Mouse (Mus musculus): ENCODE data around the gene Ramp2. TPM values are rescaled to one million over a fixed set of nuclear protein-coding genes. Genes with fewer than 3 reads are reported as not detected.

Ramp2 gene
- total RNA-seq, 2 experiments from 2014 or later: 31.8 to 51.8 TPM

Other genes with a start within 250 kb of the Ramp2 start
- 10 to 100 TPM; 56.9 to 60.0 TPM for gene Atp6v0a1, start 236.6 kb upstream of the Ramp2 start, total RNA-seq (2021)
- gene Naglu, start 176.0 kb upstream of the Ramp2 start, total RNA-seq (2021): 1 to 10 TPM; 3.3 to 3.9 TPM
- not detected for gene Hsd17b1, start 167.6 kb upstream of the Ramp2 start, total RNA-seq (2021)
- 10 to 100 TPM in 1 of 2 experiments, 1 to 10 TPM in 1; 7.9 to 10.3 TPM for gene Coasy, start 163.5 kb upstream of the Ramp2 start, total RNA-seq (2021)
- 10 to 100 TPM in 1 of 2 experiments, 1 to 10 TPM in 1; 7.5 to 11.0 TPM for gene Mlx, start 158.8 kb upstream of the Ramp2 start, total RNA-seq (2021)
- gene Psmc3ip, start 150.6 kb upstream of the Ramp2 start, total RNA-seq (2021): 1 to 10 TPM; 1.5 to 1.7 TPM
- gene Retreg3, start 126.1 kb upstream of the Ramp2 start, total RNA-seq (2021): 10 to 100 TPM; 28.4 to 29.9 TPM
- 10 to 100 TPM; 22.8 to 23.4 TPM for gene Tubg1, start 126.1 kb upstream of the Ramp2 start, total RNA-seq (2021)
- 1 to 10 TPM; 2.7 to 2.8 TPM for gene Tubg2, start 90.1 kb upstream of the Ramp2 start, total RNA-seq (2021)
- gene Cntnap1, start 75.5 kb upstream of the Ramp2 start, total RNA-seq (2021): 1 to 10 TPM in 1 of 2 experiments, under 1 TPM in 1; 0.99 to 2.2 TPM
- 10 to 100 TPM; 18.4 to 24.0 TPM for gene Plekhh3, start 74.7 kb upstream of the Ramp2 start, total RNA-seq (2021)
- gene Ccr10, start 70.6 kb upstream of the Ramp2 start, total RNA-seq (2021): not detected
- gene Ezh1, start 19.6 kb upstream of the Ramp2 start, total RNA-seq (2021): 10 to 100 TPM; 17.8 to 18.9 TPM
- 10 to 100 TPM; 31.8 to 36.4 TPM for gene Vps25, start 7.7 kb downstream of the Ramp2 start, total RNA-seq (2021)
- under 1 TPM in 1 of 2 experiments, not detected in 1; 0.48 TPM for gene Wnk4, start 14.5 kb downstream of the Ramp2 start, total RNA-seq (2021)
- under 1 TPM; 0.21 to 0.28 TPM for gene Cntd1, start 33.0 kb downstream of the Ramp2 start, total RNA-seq (2021)
- gene Coa3, start 33.1 kb downstream of the Ramp2 start, total RNA-seq (2021): 10 to 100 TPM; 67.4 to 68.7 TPM
- gene Becn1, start 56.3 kb downstream of the Ramp2 start, total RNA-seq (2021): 10 to 100 TPM; 78.2 to 79.6 TPM
- 10 to 100 TPM; 66.3 to 67.8 TPM for gene Psme3, start 70.2 kb downstream of the Ramp2 start, total RNA-seq (2021)
- 1 to 10 TPM; 1.3 to 1.6 TPM for gene Aoc2, start 79.0 kb downstream of the Ramp2 start, total RNA-seq (2021)
- 10 to 100 TPM in 1 of 2 experiments, 1 to 10 TPM in 1; 5.6 to 22.7 TPM for gene Aoc3, start 84.6 kb downstream of the Ramp2 start, total RNA-seq (2021)
- not detected for gene G6pc, start 121.5 kb downstream of the Ramp2 start, total RNA-seq (2021)
- gene Aarsd1, start 171.6 kb downstream of the Ramp2 start, total RNA-seq (2021): 10 to 100 TPM; 16.0 to 17.1 TPM
- gene Gm27029, start 178.8 kb downstream of the Ramp2 start, total RNA-seq (2021): 1 to 10 TPM; 5.8 to 7.1 TPM
- gene Rundc1, start 179.1 kb downstream of the Ramp2 start, total RNA-seq (2021): 1 to 10 TPM; 6.6 to 7.3 TPM
- gene Ptges3l, start 179.3 kb downstream of the Ramp2 start, total RNA-seq (2021): 100 to 1,000 TPM; 106 to 110 TPM
- 10 to 100 TPM; 40.6 to 42.5 TPM for gene Rpl27, start 196.3 kb downstream of the Ramp2 start, total RNA-seq (2021)
- gene Ifi35, start 202.4 kb downstream of the Ramp2 start, total RNA-seq (2021): 10 to 100 TPM in 1 of 2 experiments, 1 to 10 TPM in 1; 8.5 to 10.8 TPM
- gene Rnd2, start 219.0 kb downstream of the Ramp2 start, total RNA-seq (2021): 1 to 10 TPM; 2.9 to 3.6 TPM
- 10 to 100 TPM; 13.1 to 19.3 TPM for gene Vat1, start 220.2 kb downstream of the Ramp2 start, total RNA-seq (2021)

Data from gastrocnemius, postnatal 25 days (tissue).